Mouse (Mus musculus) urinary bladder, postnatal 14 days (tissue): ENCODE measurements around the gene Zfp280c.

Experiments used
- DNase-seq: peaks from one replicate; pipeline ENCODE4 v3.0.0; 2021; ENCODE audit warnings: low spot score

Gene Zfp280c

DNA sequence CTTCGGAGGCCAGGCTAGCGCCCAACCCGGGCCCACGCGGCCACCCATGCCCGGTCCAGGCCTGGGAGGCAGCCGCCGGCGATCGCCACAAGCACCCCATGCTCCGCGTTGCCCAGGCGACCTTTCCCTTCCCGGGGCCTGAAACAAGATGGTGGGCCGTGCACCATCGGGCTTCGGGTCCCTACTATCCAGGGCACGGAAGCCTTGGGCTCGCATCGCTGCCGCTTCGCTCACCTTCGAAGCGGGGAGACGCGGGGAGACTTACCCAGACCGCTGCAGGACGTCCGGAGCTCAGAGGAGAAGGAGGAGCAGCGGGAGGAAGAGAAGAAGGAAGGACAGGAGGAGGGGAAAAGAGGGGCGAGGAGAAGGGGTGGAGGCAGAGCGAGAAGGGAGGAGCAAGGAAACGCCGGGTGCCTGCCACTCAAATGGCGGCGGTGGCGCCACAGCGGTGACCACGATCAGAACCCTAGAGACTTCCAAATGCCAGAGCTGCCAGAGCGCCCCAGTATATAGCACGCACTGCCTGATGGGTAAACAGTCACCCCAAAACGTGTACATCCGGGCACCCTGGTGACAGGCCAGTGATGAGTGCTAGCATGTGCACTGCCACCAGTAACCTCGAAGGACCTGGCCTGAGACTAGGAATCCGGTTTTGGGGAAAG lies at the start of gene Zfp280c:
Gene Zfp280c, minus strand, starts transcription at position 406 of the 662 bp plus-strand sequence.
- DNase-seq, result peak; percentile 66

GRCm38 (mm10) chrX:48637032-48637431 lies 42.7 kb upstream of the Zfp280c start:
- no peak for DNase-seq

DNA sequence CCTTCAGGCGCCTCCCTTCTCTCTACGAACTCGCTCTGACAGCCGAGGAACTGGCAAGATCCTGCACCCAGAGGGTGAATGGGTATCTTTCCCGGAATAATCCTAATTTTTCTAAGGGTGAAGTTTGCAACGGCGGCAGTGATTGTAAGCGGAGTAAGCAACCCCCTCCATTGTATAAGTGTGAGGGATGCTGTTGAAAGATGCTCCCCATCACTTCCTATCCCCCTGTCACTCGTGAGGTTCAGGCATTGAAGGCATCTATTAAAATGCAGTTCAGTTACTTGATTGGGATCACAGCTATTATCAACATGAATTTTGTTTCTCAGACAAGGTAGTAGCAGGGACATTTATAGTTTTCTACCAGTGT lies 29.7 kb upstream of the Zfp280c start:
- no peak for DNase-seq

DNA sequence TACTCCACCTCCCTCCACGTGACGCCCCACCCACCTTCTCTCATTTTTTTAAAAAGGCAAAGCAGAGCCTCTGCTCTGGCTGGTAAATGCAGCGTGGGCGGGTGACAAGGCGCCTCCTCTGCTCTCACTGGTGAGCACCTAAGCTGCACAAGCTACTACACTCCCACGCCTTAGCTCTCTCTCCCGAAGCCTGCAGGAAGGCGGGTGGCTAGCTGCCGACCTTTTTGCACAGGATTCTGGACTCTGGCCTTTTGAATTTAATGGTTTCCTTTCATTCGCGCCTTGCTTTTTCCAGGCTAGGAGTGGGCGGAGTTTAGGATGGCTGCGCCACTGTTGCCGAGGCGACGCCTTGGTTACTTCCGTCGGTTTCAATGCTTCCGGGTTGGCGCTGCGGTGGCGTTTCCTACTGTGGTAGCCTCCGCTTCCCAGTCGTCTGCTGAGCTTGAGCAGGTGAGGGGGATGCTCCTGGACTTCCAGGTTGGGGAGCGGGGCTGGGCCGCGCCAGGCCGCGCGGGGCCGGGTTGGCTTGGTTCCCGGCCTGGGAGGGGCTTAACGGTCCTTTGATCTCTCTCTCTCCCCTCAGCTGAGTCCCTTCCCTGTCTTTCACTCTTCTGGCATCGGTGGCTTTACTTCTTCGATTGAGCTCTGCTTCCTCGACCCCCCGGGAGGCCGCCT lies 29.2 kb upstream of the Zfp280c start, which contains the start of gene Slc25a14:
Gene Slc25a14, plus strand, starts transcription at position 35 of the 675 bp plus-strand sequence.
- DNase-seq, result peak; percentile 78

GRCm38 (mm10) chrX:48623049-48623378 lies 28.7 kb upstream of the Zfp280c start:
- no peak for DNase-seq

DNA sequence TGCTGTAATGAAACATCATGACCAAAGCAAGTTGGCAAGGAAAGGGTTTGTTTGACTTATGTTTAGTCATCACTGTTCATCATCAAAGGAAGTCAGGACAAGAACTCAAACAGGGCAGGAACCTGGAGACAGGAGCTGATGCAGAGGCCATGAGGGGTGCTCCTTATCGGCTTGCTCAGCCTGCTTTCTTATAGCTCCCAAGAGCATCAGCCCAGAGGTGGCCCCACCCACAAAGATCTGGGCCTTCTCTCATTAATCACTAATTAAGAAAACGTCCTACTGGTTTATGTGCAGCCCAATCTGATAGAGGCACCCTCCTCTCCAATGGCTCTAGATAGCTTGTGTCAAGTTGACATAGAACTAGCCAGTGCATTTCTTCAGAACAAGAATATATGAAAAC lies 10.6 kb upstream of the Zfp280c start:
- DNase-seq, result no peak

DNA sequence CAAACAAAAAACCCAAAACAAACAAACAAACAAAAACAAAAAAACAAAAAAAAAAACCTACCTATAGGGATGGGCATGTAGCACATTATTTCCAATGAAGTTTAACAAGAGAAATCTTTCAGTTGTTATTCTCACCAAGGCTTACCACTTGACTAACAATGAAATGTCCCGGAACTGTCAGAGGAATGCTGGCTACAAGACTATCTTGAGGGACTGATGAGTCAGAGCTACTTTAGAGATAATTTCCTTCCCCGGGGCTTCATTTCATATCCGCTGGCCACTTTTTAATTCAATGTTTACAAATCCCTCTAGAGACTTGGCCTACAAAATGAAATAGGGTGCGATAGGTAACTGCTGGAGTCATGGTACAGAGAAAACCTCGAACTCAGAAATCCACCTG lies 2.6 kb upstream of the Zfp280c start:
- no peak for DNase-seq

DNA sequence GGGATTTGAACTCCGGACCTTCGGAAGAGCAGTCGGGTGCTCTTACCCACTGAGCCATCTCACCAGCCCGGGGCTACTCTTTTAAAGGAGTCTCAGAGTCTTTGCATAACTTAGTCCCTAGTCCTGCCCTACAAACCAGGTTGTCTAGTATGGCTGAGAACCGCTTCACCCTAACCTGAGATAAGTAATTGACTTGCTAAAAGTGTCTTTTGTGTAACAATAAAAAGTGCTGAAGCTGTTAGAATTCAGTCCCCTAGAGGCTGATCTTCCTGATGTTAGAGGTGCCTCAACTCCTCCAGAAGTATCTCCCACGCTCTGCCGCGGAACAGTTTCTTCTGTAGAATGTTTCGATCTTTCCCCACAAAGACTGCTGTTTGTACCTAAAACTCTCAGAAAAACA lies 1.7 kb upstream of the Zfp280c start:
- DNase-seq, result no peak

- DNase-seq, result no peak
Observed at GRCm38 (mm10) chrX:48593721-48594098, 594 bp downstream of the Zfp280c start.

DNA sequence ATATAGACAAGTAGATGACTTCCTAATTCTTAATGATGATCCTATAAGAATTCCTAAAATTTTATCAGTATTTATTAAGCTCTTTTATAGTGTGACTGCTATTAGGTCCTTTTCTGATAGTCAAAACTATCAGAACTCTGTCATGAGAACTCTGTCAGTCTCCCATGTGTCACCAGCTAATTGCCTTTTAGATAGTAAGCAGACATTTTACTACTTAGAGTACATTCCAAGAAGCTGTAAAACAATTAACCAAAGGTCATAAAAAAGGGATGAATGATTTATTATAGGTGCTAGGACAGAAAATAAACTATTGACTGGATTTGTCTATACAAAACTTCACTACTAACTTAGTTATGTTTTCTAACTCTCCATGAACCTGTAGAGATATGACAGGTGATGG lies 11.0 kb downstream of the Zfp280c start:
- no peak for DNase-seq

DNA sequence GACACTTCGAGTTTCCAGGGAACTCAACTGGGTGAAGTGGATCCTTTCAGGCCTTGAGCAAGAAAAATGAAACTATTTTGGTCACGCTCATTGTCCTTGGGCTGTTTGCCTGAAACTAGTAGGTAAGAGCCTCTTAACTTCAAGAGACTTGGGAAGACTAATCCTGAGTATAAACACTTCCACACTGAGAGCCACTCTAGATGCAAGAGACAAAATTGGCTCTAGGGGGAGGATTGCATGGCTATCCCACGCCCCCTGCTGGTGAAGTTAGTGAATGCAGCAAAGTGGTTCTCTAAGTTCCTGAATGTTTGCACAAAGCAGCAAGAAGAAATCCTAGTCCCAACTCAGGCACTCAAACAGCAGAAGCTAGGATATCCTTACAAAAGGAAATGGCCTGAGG lies 62.1 kb downstream of the Zfp280c start:
- peak; percentile 73 for DNase-seq

DNA sequence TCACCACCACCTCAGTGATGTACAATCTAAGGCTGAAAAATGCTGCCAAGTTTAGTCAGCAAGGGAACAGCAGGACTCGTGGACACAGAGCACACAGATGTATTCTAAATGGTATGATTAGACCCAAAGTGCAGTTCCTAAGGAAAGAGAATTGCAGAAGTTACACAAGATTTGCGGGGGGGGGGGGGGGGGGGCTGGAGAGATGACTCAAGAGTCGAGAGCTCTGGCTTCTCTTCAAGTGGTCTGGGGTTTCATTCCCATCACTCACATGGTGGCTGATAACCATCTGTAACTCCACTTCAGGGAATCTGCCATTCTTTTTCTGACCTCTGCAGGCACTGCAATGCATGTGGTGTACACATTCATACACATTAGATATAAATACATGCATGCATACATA lies 67.9 kb downstream of the Zfp280c start:
- no peak for DNase-seq

DNA sequence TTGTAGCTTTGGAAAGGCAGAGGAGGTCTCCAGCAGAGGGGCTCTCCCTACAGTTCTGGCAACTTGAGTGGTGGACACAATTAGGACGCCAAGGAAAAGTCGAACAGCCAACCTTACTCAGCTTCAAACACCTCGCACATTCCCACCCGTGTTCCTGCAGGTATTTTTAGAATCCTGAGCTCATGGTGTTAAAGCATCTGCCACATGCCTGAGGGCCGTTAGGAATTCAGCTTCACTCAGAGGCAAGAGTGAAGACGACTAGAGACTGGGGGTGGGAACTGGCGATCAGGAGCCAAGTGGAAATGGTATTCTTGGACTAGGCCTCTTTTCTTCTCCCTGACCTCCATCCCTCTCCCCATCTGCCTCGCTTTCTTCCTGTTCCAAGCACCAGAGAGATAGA lies 68.4 kb downstream of the Zfp280c start:
- DNase-seq, result no peak

DNA sequence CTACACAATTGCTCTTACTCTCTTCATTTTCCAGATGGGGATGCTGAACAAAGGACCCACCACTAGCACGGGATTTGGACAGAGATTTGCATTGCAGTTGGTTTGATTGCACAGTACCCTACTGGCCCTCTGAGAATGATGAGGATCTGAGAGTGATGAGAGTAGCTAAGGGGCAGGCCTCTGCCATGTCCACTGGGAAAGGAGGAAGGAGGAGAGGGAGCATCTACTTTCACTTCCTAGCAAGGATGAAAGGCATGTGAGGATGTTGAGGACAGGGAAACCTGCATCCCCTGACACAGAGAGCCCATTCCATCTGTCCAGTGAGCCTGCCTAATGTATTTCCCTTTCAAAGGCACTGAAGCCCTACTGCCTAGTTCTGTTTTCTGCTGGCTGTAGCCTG lies 69.0 kb downstream of the Zfp280c start:
- DNase-seq, result no peak

GRCm38 (mm10) chrX:48523512-48523911 lies 70.8 kb downstream of the Zfp280c start:
- DNase-seq, result no peak

DNA sequence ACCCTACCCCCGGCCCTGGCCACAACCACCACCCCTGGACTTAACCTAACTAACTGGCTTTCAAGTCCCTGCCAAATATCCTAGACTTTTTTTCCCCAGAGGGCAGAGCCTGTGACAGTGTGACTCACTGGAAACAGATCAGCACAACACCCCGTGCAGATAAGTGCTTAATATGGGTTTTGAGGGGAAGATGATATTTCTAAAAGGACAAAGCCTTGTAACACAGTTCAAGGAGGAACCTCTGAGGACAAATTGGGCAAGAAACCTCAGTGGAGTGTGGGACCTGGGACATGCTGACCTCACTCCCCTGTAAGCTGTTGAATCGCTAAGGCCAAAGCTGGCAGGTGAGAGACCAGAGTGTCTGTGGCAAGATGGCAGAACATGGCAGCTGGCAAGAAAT lies 72.7 kb downstream of the Zfp280c start:
- DNase-seq, result no peak

DNA sequence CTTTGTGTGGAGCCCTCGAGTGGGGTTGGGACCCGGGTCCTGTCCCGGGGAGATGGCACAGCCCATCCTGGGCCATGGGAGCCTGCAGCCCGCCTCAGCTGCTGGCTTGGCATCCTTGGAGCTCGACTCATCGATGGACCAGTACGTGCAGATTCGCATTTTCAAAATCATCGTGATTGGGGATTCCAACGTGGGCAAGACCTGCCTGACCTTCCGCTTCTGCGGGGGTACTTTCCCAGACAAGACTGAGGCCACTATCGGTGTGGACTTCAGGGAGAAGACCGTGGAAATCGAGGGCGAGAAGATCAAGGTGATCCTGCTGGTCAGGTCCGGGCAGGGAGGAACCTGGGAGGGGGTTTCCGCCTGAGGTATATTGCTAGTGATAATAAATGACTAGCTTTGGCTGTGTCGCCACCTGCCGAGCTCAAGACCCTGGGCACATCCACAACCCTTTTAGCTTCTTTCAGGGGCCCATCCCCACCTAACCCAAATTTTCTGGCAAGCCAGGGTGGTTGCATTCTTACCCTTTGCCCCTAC lies 74.7 kb downstream of the Zfp280c start:
- DNase-seq, result no peak

DNA sequence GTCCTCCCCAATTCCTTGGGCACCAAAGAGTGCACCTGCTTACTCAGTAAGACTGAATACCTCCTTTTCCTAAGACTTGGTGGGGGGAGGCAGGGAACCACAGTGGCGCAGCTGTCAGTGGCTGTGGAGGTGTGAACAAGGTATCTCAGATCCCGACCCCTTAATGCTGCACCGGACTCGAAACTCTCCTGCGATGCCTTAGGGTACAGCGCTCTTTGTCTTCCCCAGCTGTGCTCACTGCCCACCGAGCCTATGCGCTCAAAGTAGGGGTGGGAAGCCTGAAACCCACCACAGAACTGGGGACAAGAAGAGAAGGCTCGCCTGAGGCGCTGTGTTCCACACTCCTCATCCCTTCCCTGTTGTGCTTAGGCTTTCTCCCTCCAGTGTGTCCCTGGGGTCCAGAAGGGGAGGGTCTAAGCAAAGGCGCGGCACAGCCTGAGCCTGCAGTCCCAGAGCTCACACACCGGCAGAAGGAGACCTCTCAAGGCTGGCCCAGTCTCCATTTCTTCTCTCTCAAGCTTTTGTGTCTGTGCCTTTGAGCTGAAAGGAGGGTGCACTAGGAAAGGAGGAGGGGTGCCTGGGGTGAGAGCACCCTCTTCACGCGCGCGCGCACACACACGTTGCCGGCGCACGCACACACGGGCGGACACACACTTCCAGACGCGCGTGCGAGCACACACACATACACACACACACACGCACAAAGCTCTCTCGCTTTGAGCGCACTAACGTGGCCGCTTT lies 75.3 kb downstream of the Zfp280c start, which contains the start of gene Rab33a:
Gene Rab33a, plus strand, starts transcription at position 478 of the 741 bp plus-strand sequence.
- DNase-seq, result no peak

GRCm38 (mm10) chrX:48518211-48518807 lies 76.0 kb downstream of the Zfp280c start:
- no peak for DNase-seq

DNA sequence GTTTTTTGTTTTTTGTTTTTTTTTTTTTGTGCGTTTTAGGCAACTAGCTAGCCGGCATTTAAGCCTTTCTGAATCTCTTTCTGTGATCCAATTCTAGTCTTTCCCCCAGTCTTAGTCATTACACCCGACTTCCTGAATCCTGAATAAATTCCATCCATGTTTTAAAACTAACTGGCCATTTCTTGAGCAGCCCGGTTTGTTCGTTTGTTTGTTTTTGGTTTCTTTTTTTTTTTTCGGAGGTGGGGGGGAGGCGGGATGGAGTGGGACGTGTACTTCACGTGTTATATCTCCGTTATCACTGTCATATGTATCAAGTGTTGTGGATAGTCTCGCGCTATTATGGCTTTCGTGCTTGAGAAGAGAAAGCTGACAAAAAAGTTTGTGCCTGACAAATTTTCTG lies 80.5 kb downstream of the Zfp280c start:
- no peak for DNase-seq

DNA sequence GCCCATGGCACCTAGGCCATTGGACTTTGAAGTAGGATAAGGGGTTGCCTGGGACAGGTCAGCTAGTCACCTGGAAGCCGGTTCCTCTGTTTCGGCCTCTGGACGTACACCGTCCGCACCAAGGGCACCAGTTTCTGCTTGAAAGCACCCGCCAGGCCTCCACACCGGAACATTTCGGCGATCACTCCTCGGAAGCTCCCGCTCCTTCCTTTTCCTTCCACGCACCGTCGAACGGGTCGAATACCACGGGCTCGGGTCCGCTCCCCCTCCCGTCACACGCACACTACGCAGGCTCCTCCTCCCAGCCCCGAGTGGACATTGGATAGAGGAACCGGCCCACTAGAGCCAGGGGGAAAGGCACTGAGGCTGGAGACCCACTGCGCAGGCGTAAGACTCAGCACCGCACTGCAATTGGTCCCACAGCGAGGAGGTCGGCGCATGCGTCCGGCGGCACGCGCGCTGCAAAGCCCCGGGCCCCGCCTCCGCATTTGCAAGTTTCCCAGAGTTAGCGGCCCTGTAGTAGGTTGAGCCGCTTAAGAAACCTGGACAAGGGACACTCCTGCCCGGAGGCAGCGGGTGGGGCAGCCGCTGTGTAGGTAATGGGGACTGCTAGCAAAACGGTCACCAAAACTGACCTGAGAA lies 81.0 kb downstream of the Zfp280c start, which contains the start of gene Aifm1:
Gene Aifm1, minus strand, starts transcription at position 398 of the 642 bp plus-strand sequence.
- peak; percentile 92 for DNase-seq

GRCm38 (mm10) chrX:48493763-48494162 lies 100.5 kb downstream of the Zfp280c start:
- DNase-seq, result no peak
